Mouse (Mus musculus) liver, embryonic 11.5 days (tissue): ENCODE results near the gene Enox2. TPM values are rescaled to one million over a fixed set of nuclear protein-coding genes. Genes with fewer than 3 reads are reported as not detected.
A peak's percentile ranks its signal among the peaks of the same experiment; 100 is the strongest.

Experiments
- ATAC-seq: fragments of 200-750 bp; cut with Nextera tagmentation; replicated peaks from 2 replicates; pipeline ENCODE4 v1.8.0; 2017; ENCODE audit warnings: moderate number of reproducible peaks, mild to moderate bottlenecking, moderate TSS enrichment, moderate library complexity; ENCODE audit not compliant: low FRiP score
- DNase-seq: peaks from one replicate; pipeline ENCODE4 v3.0.0-alpha.2; 2017; ENCODE audit warnings: low spot score
- H3K27ac ChIP-seq: fragments of 300-500 bp; sonication (generic); 2 replicates; pipeline ENCODE4 v1.5.1; 2014; ENCODE audit warnings: mild to moderate bottlenecking, low read depth, low read length, control low read depth
- H3K27me3 ChIP-seq: fragments of 300-500 bp; sonication (generic); replicated peaks from 2 replicates; pipeline ENCODE4 v1.6.1; 2014; ENCODE audit warnings: low read length, mixed read lengths; ENCODE audit not compliant: control insufficient read depth, insufficient read depth
- H3K36me3 ChIP-seq: fragments of 300-500 bp; sonication (generic); 2 replicates; pipeline ENCODE4 v1.6.1; 2014; ENCODE audit warnings: mild to moderate bottlenecking, low read length, moderate library complexity, mixed read lengths; ENCODE audit not compliant: control insufficient read depth, insufficient read depth
- H3K4me1 ChIP-seq: fragments of 300-500 bp; sonication (generic); replicated peaks from 2 replicates; pipeline ENCODE4 v1.6.1; 2014; ENCODE audit warnings: low read length, mixed read lengths; ENCODE audit not compliant: control insufficient read depth, insufficient read depth
- H3K4me2 ChIP-seq: fragments of 300-500 bp; sonication (generic); 2 replicates; pipeline ENCODE4 v1.6.1; 2014; ENCODE audit warnings: mild to moderate bottlenecking, control low read depth, moderate library complexity
- H3K4me3 ChIP-seq: fragments of 300-500 bp; sonication (generic); 2 replicates; pipeline ENCODE4 v1.5.1; 2014; ENCODE audit warnings: low read depth, low read length, control low read depth
- H3K9ac ChIP-seq: fragments of 300-500 bp; sonication (generic); 2 replicates; pipeline ENCODE4 v1.6.1; 2014; ENCODE audit warnings: low read depth, low read length, control low read depth
- H3K9me3 ChIP-seq: fragments of 300-500 bp; sonication (generic); 2 replicates; pipeline ENCODE4 v1.6.1; 2016; ENCODE audit warnings: low read length, inconsistent platforms, mixed read lengths; ENCODE audit not compliant: control insufficient read depth
- WGBS: fragments of 180-500 bp; shearing (Covaris S2); extraction: QIAGEN DNeasy Blood & Tissue Kit; methylation state at CpG from one replicate; pipeline ENCODE4 v1.1.7; 2014; 5-methylcytosine and 5-hydroxymethylcytosine counted together
- polyA plus RNA-seq: library from polyadenylated mRNA; unstranded; fragments of >200 nt; fragmentation: Nextera tagmentation; extraction: Ambion mirVana; gene quantifications from 2 replicates; pipeline ENCODE4 v1.2.1, GENCODE M21; 2014

Gene Enox2
- polyA plus RNA-seq, 1 experiment from 2014 or later = 7.4 TPM

GRCm38 (mm10) chrX:49075055-49075454, 213.0 kb downstream of the Enox2 start:
- no peak for DNase-seq
- WGBS = 51% methylated on average over 6 of the region's 6 CpGs
- no peaks in the 10 kb centered on the region for H3K36me3 ChIP-seq

DNA sequence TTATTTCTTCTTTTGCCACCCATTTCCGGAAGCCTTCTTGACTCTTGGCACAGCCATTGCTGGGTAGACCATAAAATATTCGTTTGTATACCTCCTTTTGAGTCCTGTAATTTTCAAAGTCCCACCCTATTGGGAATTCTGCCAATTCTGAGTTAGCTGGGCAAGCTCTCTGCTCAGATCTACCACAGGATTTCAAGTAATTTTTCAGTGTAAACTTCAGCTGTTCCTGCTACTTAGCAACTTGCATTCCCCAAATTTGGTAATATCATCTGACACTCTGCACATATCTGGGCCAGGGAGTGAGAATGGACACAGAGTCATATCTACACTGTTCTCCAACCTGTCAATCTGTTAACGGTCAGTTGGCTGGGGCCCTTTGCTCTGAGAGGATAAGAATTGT, 214.5 kb downstream of the Enox2 start:
- WGBS = 70% methylated on average over 3 of the region's 3 CpGs
- ATAC-seq (no peak), DNase-seq (no peak)
- Histone ChIP-seq H3K4me3 (no peak overlapping the region), H3K27me3 (no peaks in the 10 kb centered on the region), H3K9ac (no peak overlapping the region), H3K36me3 (no peaks in the 10 kb centered on the region), H3K4me1 (no peaks in the 10 kb centered on the region), H3K4me2 (no peak overlapping the region), H3K27ac (no peak overlapping the region), H3K9me3 (no peaks in the 10 kb centered on the region)

More at GRCm38 (mm10) chrX:49075055-49075454, 213.0 kb downstream of the Enox2 start:
- ATAC-seq = no peak
- no peak overlapping the region for H3K4me2 ChIP-seq
- no peak overlapping the region for H3K4me3 ChIP-seq
- H3K9ac ChIP-seq = no peak overlapping the region
- H3K4me1 ChIP-seq = no peaks in the 10 kb centered on the region
- no peaks in the 10 kb centered on the region for H3K27me3 ChIP-seq
- no peaks in the 10 kb centered on the region for H3K9me3 ChIP-seq
- H3K27ac ChIP-seq = no peak overlapping the region

DNA sequence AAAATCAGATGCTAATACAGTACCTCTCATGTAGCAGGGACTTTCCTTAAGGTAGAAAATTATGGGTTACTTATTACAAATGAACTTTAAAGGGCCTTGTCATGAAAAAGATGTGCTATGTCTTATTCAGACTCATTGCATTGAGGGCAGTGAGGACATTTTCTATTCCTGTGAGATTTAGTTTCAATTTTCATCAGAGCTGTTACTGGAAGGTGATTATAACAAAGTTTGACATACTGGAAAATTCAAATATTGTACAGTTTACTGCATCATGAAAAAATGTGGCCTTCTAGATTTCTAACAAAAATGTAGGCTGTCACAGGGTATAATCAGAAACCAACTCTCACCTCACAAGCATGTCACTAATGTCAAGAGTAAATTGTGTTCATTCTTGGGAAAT, 242.9 kb downstream of the Enox2 start:
- H3K9ac ChIP-seq = no peak overlapping the region
- no peaks in the 10 kb centered on the region for H3K9me3 ChIP-seq
- DNase-seq (no peak), ATAC-seq (no peak)
- H3K27me3 ChIP-seq = no peaks in the 10 kb centered on the region
- H3K4me2 ChIP-seq = no peak overlapping the region
- H3K4me3 ChIP-seq = no peak overlapping the region
- no peaks in the 10 kb centered on the region for H3K4me1 ChIP-seq
- H3K27ac ChIP-seq = no peak overlapping the region
- no peaks in the 10 kb centered on the region for H3K36me3 ChIP-seq

DNA sequence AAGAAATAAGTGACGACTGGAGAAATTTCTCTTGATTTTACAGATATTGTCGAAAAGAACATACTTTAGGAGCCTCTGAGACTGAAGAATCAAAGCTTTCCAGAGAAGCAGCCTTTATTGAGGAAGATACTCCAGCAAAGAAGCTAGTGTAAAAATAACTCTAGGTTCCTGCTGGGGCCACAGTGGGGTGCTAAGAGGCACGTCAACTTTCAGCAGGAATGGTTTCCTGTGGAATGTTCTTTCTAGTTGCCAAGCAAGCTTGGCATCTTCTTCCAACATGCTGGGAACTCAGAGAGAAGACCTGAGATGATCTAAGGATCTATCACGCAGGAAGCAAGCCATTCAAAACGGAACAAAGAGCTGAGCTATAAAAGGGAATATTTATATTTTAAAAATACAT, 278.3 kb downstream of the Enox2 start:
- Histone ChIP-seq H3K36me3 (no peaks in the 10 kb centered on the region), H3K4me3 (no peak overlapping the region), H3K9ac (no peak overlapping the region), H3K9me3 (no peaks in the 10 kb centered on the region), H3K4me2 (no peak overlapping the region), H3K27ac (no peak overlapping the region), H3K27me3 (no peaks in the 10 kb centered on the region), H3K4me1 (no peaks in the 10 kb centered on the region)
- DNase-seq = no peak
- WGBS = 65% methylated on average over 5 of the region's 5 CpGs
- ATAC-seq = no peak

- H3K27me3 ChIP-seq = no peaks in the 10 kb centered on the region
- no peak overlapping the region for H3K9ac ChIP-seq
- no peak overlapping the region for H3K4me3 ChIP-seq
- no peak for DNase-seq
- H3K9me3 ChIP-seq = no peaks in the 10 kb centered on the region
- no peaks in the 10 kb centered on the region for H3K36me3 ChIP-seq
- H3K4me1 ChIP-seq = no peaks in the 10 kb centered on the region
- H3K4me2 ChIP-seq = no peak overlapping the region
- no peak overlapping the region for H3K27ac ChIP-seq
- no peak for ATAC-seq
- 90% methylated on average over 1 of the region's 1 CpGs for WGBS
Observed at GRCm38 (mm10) chrX:49005655-49006054, 282.4 kb downstream of the Enox2 start.

- 57% methylated on average over 1 of the region's 1 CpGs for WGBS
- Histone ChIP-seq H3K36me3 (no peaks in the 10 kb centered on the region), H3K27ac (no peak overlapping the region), H3K27me3 (no peaks in the 10 kb centered on the region), H3K4me2 (no peak overlapping the region), H3K4me1 (no peaks in the 10 kb centered on the region), H3K9me3 (no peaks in the 10 kb centered on the region), H3K9ac (no peak overlapping the region), H3K4me3 (no peak overlapping the region)
- ATAC-seq (no peak), DNase-seq (no peak)
Observed at GRCm38 (mm10) chrX:49002892-49003291, 285.2 kb downstream of the Enox2 start.

GRCm38 (mm10) chrX:48985653-48986052, 302.4 kb downstream of the Enox2 start:
- ATAC-seq = peak; percentile 83
- Histone ChIP-seq H3K27me3 (no peaks in the 10 kb centered on the region), H3K9me3 (no peaks in the 10 kb centered on the region), H3K27ac (peak overlapping the region; percentile 11), H3K4me1 (no peaks in the 10 kb centered on the region), H3K9ac (no peak overlapping the region), H3K36me3 (no peaks in the 10 kb centered on the region), H3K4me2 (no peak overlapping the region), H3K4me3 (no peak overlapping the region)
- DNase-seq = no peak
- 59% methylated on average over 5 of the region's 5 CpGs for WGBS

- Histone ChIP-seq H3K4me3 (no peak overlapping the region), H3K27me3 (no peaks in the 10 kb centered on the region), H3K27ac (no peak overlapping the region), H3K9me3 (no peaks in the 10 kb centered on the region), H3K4me1 (no peaks in the 10 kb centered on the region), H3K36me3 (no peaks in the 10 kb centered on the region), H3K4me2 (no peak overlapping the region), H3K9ac (no peak overlapping the region)
- ATAC-seq (peak; percentile 79), DNase-seq (no peak)
- 47% methylated on average over 2 of the region's 2 CpGs for WGBS
Observed at GRCm38 (mm10) chrX:48984451-48984850, 303.6 kb downstream of the Enox2 start.
